Mouse (Mus musculus) neural tube, embryonic 15.5 days (tissue): ENCODE data around the gene Lrp5. TPM values are rescaled to one million over a fixed set of nuclear protein-coding genes. Genes with fewer than 3 reads are reported as not detected.
"Not testable (repeated sequence)": the region's sequence is repeated elsewhere in the genome, so short reads cannot be mapped to it uniquely, and the experiment has no call there.

Source experiments
- ATAC-seq: fragments of 200-750 bp; cut with Nextera tagmentation; 2 replicates; pipeline ENCODE4 v1.8.0; 2017; ENCODE audit warnings: mild to moderate bottlenecking, moderate TSS enrichment, moderate library complexity; ENCODE audit not compliant: low FRiP score
- H3K27ac ChIP-seq: fragments of 300-500 bp; sonication (generic); replicated peaks from 2 replicates; pipeline ENCODE4 v1.5.1; 2015; ENCODE audit warnings: mild to moderate bottlenecking, inconsistent platforms
- H3K27me3 ChIP-seq: fragments of 300-500 bp; sonication (generic); replicated peaks from 2 replicates; pipeline ENCODE4 v1.6.1; 2015; ENCODE audit warnings: inconsistent platforms
- H3K36me3 ChIP-seq: fragments of 300-500 bp; sonication (generic); 2 replicates; pipeline ENCODE4 v1.6.1; 2015; ENCODE audit warnings: inconsistent platforms
- H3K4me1 ChIP-seq: fragments of 300-500 bp; sonication (generic); 2 replicates; pipeline ENCODE4 v1.6.1; 2015; ENCODE audit warnings: inconsistent platforms
- H3K4me2 ChIP-seq: fragments of 300-500 bp; sonication (generic); 2 replicates; pipeline ENCODE4 v1.6.1; 2015; ENCODE audit warnings: inconsistent platforms, mild to moderate bottlenecking, moderate library complexity
- H3K4me3 ChIP-seq: fragments of 300-500 bp; sonication (generic); replicated peaks from 2 replicates; pipeline ENCODE4 v1.5.1; 2015; ENCODE audit warnings: mild to moderate bottlenecking, inconsistent platforms
- H3K9ac ChIP-seq: fragments of 300-500 bp; sonication (generic); replicated peaks from 2 replicates; pipeline ENCODE4 v1.6.1; 2015; ENCODE audit warnings: mild to moderate bottlenecking, inconsistent platforms
- H3K9me3 ChIP-seq: fragments of 300-500 bp; sonication (generic); replicated peaks from 2 replicates; pipeline ENCODE4 v1.6.1; 2016; ENCODE audit warnings: inconsistent platforms
- WGBS: fragments of 180-500 bp; shearing (Covaris S2); methylation state at CpG from one replicate; pipeline ENCODE4 v1.1.7; 2015; ENCODE audit warnings: mixed read lengths; 5-methylcytosine and 5-hydroxymethylcytosine counted together
- polyA plus RNA-seq: library from polyadenylated mRNA; unstranded; fragments of >200 nt; fragmentation: Nextera tagmentation; extraction: Ambion mirVana; gene quantifications from 2 replicates; pipeline ENCODE4 v1.2.1, GENCODE M21; 2015

The Lrp5 gene
- polyA plus RNA-seq, 1 experiment from 2014 or later, result 1.2 TPM

DNA sequence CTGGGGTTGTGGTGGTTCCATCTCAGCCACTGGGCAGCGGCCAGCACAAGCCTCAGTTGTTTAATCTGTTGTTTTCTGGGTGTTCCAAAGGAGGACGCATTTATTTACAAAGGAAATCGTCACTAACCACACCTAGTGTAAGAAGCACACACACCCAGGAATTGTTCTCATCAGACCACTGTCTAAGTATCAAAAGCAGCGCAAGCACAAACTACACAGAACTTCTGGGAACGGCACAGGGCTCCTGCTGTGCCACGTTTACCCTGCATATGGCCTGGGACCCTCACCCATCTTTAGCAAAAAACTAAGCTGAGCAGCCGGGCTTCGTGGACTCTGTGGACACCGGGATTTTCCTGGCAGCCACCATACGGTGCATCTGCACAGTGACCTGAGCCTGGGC, 17.8 kb downstream of the Lrp5 start:
- Histone ChIP-seq H3K27me3 (no peaks in the 10 kb centered on the region), H3K4me2 (no peak overlapping the region), H3K9me3 (no peaks in the 10 kb centered on the region), H3K36me3 (no peaks in the 10 kb centered on the region), H3K4me3 (no peak overlapping the region), H3K4me1 (peaks cover 21% of the 10 kb centered on the region), H3K27ac (no peak overlapping the region), H3K9ac (no peak overlapping the region)
- no peak for ATAC-seq
- 81% methylated on average over 10 of the region's 10 CpGs for WGBS

DNA sequence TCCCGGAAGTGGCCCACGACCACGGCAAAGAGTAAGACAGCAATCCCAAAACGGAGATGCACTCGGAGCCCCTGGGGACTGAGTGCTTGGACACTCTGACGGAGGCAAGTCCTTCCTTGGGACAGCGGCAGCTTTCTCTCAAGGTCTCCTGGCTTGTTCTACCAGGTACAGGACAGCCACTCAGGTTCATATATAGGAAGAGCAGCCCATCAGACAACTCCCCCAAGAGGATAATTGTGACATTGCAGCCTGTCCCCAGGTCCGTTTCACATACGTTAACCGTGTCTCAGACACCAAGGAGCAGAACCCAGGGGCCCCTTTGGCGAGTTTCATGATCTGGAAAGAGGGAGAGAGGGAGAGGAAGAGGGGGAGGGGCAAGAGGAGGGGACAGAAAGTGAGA, 18.4 kb downstream of the Lrp5 start:
- H3K27ac ChIP-seq, result no peak overlapping the region
- H3K4me2 ChIP-seq, result no peak overlapping the region
- no peaks in the 10 kb centered on the region for H3K27me3 ChIP-seq
- no peak for ATAC-seq
- H3K4me3 ChIP-seq, result no peak overlapping the region
- no peak overlapping the region for H3K9ac ChIP-seq
- 79% methylated on average over 11 of the region's 11 CpGs for WGBS
- no peaks in the 10 kb centered on the region for H3K9me3 ChIP-seq
- H3K36me3 ChIP-seq, result no peaks in the 10 kb centered on the region
- peaks cover 21% of the 10 kb centered on the region for H3K4me1 ChIP-seq

DNA sequence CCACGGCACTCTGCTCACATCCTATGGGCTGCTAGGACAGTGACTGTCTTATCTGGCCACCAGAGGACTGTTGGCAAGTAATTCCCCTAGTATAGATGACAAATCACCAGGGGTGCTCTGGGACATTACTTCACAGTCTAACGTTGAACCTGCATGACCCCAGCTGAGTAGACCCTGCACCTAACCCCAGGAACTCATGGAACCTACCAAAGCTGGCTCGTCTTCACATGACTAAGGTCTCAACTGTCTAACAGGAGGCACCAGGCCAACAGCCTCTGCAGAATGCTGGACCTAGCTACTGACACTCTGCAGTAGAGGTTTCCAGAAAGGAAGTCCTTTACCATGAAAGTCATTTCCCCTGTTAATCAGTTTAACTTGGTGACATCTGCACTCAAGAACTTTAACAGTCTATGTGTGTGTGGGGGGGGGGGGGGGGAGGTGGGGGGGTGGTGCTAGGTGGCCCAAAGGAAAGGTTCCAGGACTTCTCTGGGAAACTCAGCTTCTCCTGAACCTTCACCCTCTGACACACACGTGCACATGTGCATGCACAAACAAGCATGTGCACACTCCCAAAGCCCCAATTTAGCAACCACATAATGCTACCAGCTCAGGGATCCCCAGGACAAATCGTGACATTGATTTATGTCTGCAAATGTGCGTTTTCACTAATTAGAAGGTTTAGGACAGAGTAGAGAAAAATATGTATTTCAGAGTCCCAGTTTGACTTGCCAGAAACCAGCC, 19.0 kb downstream of the Lrp5 start:
- 78% methylated on average over 6 of the region's 6 CpGs for WGBS
- no peaks in the 10 kb centered on the region for H3K9me3 ChIP-seq
- ATAC-seq, result no peak
- no peak overlapping the region for H3K4me2 ChIP-seq
- no peaks in the 10 kb centered on the region for H3K27me3 ChIP-seq
- no peak overlapping the region for H3K9ac ChIP-seq
- H3K4me1 ChIP-seq, result peaks cover 21% of the 10 kb centered on the region
- H3K36me3 ChIP-seq, result no peaks in the 10 kb centered on the region
- H3K27ac ChIP-seq, result no peak overlapping the region
- no peak overlapping the region for H3K4me3 ChIP-seq

DNA sequence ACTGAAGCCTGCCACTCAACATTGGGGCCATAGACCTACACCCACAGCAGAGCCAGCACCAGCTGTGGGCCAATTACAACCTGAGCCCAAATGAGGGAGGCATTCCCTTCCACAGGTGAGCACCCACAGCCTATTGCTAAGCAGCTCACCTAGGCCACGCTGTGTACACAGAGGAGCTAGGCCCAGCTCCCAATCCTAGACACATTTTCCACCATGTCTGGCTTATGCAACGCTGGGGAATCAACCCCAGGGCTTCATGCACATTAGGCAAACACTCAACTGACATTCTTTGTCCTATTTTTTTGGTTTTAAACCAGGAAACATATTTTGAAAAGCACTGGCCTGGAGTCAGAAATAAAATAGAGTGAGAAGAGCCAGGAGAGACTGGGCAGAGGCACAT, 19.7 kb downstream of the Lrp5 start:
- H3K4me3 ChIP-seq, result no peak overlapping the region
- no peak overlapping the region for H3K9ac ChIP-seq
- no peak overlapping the region for H3K27ac ChIP-seq
- H3K27me3 ChIP-seq, result no peaks in the 10 kb centered on the region
- ATAC-seq, result no peak
- no peaks in the 10 kb centered on the region for H3K9me3 ChIP-seq
- peaks cover 21% of the 10 kb centered on the region for H3K4me1 ChIP-seq
- H3K4me2 ChIP-seq, result no peak overlapping the region
- no peaks in the 10 kb centered on the region for H3K36me3 ChIP-seq
- WGBS, result 93% methylated on average over 2 of the region's 2 CpGs

GRCm38 (mm10) chr19:3665510-3665909, 20.9 kb downstream of the Lrp5 start:
- Histone ChIP-seq H3K27ac (no peak overlapping the region), H3K4me1 (peaks cover 21% of the 10 kb centered on the region), H3K27me3 (no peaks in the 10 kb centered on the region), H3K9ac (no peak overlapping the region), H3K36me3 (no peaks in the 10 kb centered on the region), H3K4me2 (no peak overlapping the region), H3K9me3 (no peaks in the 10 kb centered on the region), H3K4me3 (no peak overlapping the region)
- 77% methylated on average over 5 of the region's 5 CpGs for WGBS
- ATAC-seq, result no peak

GRCm38 (mm10) chr19:3657947-3658346, 28.4 kb downstream of the Lrp5 start:
- Histone ChIP-seq H3K27ac (no peak overlapping the region), H3K9me3 (no peaks in the 10 kb centered on the region), H3K27me3 (no peaks in the 10 kb centered on the region), H3K4me1 (0 out of 2 replicates have a peak, but pooled peaks cover 3% of the 10 kb centered on the region), H3K36me3 (peaks cover 7% of the 10 kb centered on the region), H3K4me2 (no peak overlapping the region), H3K9ac (no peak overlapping the region), H3K4me3 (no peak overlapping the region)
- WGBS, result 96% methylated on average over 4 of the region's 4 CpGs
- no peak for ATAC-seq

DNA sequence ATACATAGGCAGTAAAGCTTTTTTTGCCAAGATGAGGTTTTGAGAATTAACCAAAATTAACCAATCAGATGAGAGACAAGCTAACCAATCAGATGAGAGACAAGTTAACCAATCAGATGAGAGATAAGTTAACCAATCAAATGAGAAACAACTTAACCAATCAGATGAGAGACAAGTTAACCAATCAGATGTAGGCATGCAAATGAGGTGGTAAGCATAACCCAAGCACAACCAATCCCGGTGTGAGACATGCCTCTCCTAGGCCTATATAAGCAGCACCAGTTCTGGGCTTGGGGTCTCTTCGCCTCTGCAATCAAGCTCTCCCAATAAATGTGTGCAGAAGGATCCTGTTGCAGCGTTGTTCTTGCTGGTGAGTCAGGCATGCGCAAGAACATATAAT, 29.3 kb downstream of the Lrp5 start:
- not testable (repeated sequence) for H3K9ac ChIP-seq, H3K4me3 ChIP-seq, H3K4me2 ChIP-seq, H3K36me3 ChIP-seq, H3K4me1 ChIP-seq, H3K9me3 ChIP-seq, H3K27ac ChIP-seq, ATAC-seq, H3K27me3 ChIP-seq
- WGBS, result 96% methylated on average over 4 of the region's 4 CpGs

DNA sequence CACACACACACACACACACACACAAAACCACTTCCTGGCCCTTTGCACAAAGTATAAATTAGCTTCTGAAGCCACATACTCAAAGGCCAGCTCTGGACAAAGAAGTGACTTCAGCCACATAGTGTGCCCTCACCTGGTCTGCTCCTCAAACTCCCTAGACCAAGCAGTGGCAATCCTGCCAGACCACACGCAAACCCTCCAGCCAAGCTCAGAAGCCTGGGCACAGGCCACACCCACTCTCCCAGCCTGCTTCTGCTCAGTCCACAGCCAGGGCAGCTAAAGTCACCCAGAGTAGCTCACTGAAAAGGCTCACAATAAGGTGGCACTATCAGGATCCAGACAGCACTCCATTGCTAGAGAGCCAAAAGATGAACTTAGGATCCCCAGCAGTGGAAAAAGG, 30.2 kb downstream of the Lrp5 start:
- ATAC-seq, result no peak
- Histone ChIP-seq H3K27ac (no peak overlapping the region), H3K4me2 (no peak overlapping the region), H3K36me3 (peaks cover 17% of the 10 kb centered on the region), H3K4me3 (no peak overlapping the region), H3K9ac (no peak overlapping the region), H3K9me3 (no peaks in the 10 kb centered on the region; the same call in 1 of the 2 replicates), H3K4me1 (0 out of 2 replicates have a peak, but pooled peaks cover 3% of the 10 kb centered on the region), H3K27me3 (no peaks in the 10 kb centered on the region)
- 75% methylated on average over 1 of the region's 1 CpGs for WGBS

DNA sequence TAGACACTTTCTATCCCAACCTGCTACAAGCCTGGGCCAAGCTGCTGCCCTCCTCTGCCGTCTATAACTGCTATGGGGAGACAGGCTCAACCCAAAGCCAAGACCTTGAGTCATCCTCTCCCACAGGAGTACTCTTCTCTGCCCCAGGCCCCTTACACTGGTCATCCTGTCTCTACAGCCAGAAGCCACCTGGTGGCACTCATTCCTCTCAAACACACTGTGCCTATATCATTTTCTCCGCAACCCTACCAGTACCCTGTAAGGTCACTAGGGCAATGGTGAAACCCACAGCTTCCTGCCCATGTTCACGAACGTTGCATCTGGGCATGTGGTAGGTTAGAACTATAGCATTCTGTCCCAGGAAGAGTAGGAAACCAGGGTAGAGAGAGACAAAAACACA, 31.4 kb downstream of the Lrp5 start:
- Histone ChIP-seq H3K9me3 (no peaks in the 10 kb centered on the region; the same call in 1 of the 2 replicates), H3K27me3 (no peaks in the 10 kb centered on the region), H3K4me1 (0 out of 2 replicates have a peak, but pooled peaks cover 3% of the 10 kb centered on the region), H3K9ac (no peak overlapping the region), H3K36me3 (peaks cover 17% of the 10 kb centered on the region), H3K4me2 (no peak overlapping the region), H3K4me3 (no peak overlapping the region), H3K27ac (no peak overlapping the region)
- no peak for ATAC-seq
- 81% methylated on average over 4 of the region's 4 CpGs for WGBS

- H3K4me1 ChIP-seq, result 0 out of 2 replicates have a peak, but pooled peaks cover 3% of the 10 kb centered on the region
- no peaks in the 10 kb centered on the region for H3K27me3 ChIP-seq
- no peak overlapping the region for H3K27ac ChIP-seq
- H3K9me3 ChIP-seq, result no peaks in the 10 kb centered on the region; the same call in 1 of the 2 replicates
- H3K4me2 ChIP-seq, result no peak overlapping the region
- H3K36me3 ChIP-seq, result peaks cover 17% of the 10 kb centered on the region
- ATAC-seq, result no peak
- H3K9ac ChIP-seq, result no peak overlapping the region
- 84% methylated on average over 5 of the region's 5 CpGs for WGBS
- H3K4me3 ChIP-seq, result no peak overlapping the region
Measured at GRCm38 (mm10) chr19:3654058-3654457, 32.3 kb downstream of the Lrp5 start.

GRCm38 (mm10) chr19:3653508-3653907, 32.9 kb downstream of the Lrp5 start:
- Histone ChIP-seq H3K9ac (no peak overlapping the region), H3K4me3 (no peak overlapping the region), H3K36me3 (peaks cover 17% of the 10 kb centered on the region), H3K4me2 (no peak overlapping the region), H3K9me3 (no peaks in the 10 kb centered on the region; the same call in 1 of the 2 replicates), H3K27me3 (no peaks in the 10 kb centered on the region), H3K4me1 (0 out of 2 replicates have a peak, but pooled peaks cover 3% of the 10 kb centered on the region), H3K27ac (no peak overlapping the region)
- WGBS, result 82% methylated on average over 4 of the region's 4 CpGs
- no peak for ATAC-seq

DNA sequence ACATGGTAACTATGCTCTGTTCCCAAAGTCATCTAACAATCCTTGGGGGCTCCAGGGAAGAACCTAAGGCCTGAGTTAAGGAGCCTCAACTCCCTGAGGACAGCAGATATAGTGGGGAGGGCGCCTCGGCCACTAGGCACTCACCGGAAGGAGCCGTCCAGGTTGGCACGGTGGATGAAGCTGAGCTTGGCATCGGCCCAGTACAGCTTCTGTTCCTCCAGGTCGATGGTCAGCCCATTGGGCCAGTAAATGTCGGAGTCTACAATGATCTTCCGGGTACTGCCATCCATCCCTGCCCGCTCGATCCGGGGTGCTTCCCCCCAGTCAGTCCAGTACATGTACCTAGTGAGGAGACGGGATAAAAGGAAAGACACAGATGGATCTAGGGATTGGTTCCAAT, 34.4 kb downstream of the Lrp5 start:
- H3K9me3 ChIP-seq, result no peaks in the 10 kb centered on the region; the same call in 1 of the 2 replicates
- 0 out of 2 replicates have a peak, but pooled peaks cover 3% of the 10 kb centered on the region for H3K4me1 ChIP-seq
- H3K4me3 ChIP-seq, result no peak overlapping the region
- ATAC-seq, result no peak
- no peak overlapping the region for H3K4me2 ChIP-seq
- WGBS, result 97% methylated on average over 13 of the region's 13 CpGs
- peaks cover 10% of the 10 kb centered on the region for H3K36me3 ChIP-seq
- no peaks in the 10 kb centered on the region for H3K27me3 ChIP-seq
- no peak overlapping the region for H3K27ac ChIP-seq
- no peak overlapping the region for H3K9ac ChIP-seq
